Mouse (Mus musculus) 3T3-L1 (cell line): Measurements from ENCODE around the gene Klhl36.

Experiments
- DNase-seq: peaks from one replicate; pipeline ENCODE4 v3.0.0-alpha.2; 2015; ENCODE audit warnings: low read depth, low spot score

Gene Klhl36

DNA sequence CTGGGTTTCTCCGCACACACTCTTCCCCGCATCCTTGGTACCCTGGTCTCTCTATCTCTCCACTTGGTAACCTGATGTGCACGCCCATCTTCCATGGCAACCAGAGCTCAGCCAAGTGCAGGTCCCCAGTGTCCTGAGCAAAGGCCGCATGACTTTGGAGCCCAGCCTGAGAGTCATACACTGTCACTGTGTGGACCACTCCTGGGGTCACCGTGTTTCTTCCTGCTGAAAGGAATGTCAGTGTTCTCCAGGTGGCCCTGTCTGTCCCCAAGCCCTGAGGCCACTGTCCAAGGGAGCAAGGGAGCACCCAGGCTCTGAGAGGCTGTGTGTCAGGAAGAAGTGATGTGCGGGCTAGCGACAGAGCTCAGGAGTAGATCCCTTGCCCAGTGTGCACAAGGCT lies 21.2 kb downstream of the Klhl36 start:
- DNase-seq: no peak

- DNase-seq: peak; percentile 87
These were observed 23.5 kb downstream of the Klhl36 start for GRCm38 (mm10) chr8:119885612-119886011.

GRCm38 (mm10) chr8:119887130-119887529 lies 25.1 kb downstream of the Klhl36 start:
- DNase-seq: peak; percentile 44

DNA sequence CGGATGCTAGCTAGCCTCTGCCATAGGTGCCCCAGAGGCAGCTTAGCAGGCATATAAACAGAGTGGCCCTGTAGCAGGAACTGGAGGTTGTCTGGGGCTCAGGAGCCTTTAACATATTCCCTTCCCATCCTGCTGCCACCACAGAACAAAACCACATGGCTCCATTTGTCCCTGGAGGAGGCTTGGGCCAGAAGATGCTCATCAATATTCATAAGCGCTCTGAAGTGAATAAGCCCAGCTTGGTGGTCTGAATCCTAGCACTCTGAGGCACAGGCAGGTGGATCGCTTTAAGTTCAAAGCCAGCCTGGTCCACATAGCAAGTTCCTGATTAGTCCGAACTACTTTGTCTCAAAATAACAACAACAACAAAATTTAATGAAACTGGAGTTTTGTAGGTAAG lies 25.9 kb downstream of the Klhl36 start:
- no peak for DNase-seq

- no peak for DNase-seq
These were observed 35.0 kb downstream of the Klhl36 start for GRCm38 (mm10) chr8:119897069-119897468.

- DNase-seq: no peak
These were observed 35.9 kb downstream of the Klhl36 start for GRCm38 (mm10) chr8:119897933-119898332.

- DNase-seq: no peak
These were observed 39.3 kb downstream of the Klhl36 start for GRCm38 (mm10) chr8:119901349-119901748.

DNA sequence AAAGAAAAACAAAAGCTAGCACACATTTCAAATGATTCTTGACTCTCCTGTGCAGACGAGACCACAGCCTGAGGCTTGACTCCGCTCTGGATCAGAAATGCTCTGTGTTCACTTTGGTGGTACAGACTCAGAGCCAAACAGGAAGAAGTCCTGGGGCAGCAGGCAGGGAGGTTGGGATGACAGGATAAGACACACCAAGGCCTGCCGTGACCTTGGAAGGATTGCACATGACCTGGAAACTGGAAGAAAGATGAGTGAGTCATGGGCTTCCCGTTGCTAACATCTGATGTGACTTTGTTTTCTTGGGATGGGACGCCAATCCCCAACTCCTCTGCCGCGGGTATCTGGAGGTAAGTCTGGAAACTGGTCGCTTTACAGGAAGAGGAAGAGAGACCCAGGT lies 39.9 kb downstream of the Klhl36 start:
- DNase-seq: no peak

DNA sequence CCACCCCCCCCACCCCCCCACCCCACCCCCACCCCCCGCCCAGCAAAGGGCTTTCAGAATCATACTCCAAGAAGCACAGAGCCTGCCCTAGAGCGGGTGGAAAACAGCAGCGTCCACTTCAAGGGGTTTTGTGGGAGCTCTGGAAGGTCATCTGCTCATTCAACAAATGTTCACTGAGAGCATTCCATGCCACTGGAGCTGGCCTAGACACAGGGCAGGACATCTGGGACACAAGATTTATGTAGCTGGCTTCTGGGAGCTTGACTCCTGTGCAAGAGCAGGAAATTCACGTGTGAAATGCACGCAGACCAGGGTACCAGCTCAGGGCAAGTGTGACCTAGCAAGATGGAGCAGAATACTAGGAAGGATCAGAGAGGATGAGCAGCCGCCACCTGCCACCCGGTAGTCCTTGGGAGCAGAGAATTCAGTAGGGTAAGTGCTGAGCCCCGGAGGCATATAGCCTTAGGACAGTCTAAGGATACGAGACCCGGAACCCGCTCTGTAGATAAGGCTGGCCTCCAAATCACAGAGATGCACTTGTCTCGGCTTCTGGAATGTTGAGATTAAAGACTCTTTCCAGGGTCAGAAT lies 42.4 kb downstream of the Klhl36 start:
- no peak for DNase-seq

GRCm38 (mm10) chr8:119909944-119910546 lies 48.0 kb downstream of the Klhl36 start, which contains the start of gene Usp10:
Usp10 (plus strand) TSS chr8:119910360.
- peak; percentile 52 for DNase-seq

DNA sequence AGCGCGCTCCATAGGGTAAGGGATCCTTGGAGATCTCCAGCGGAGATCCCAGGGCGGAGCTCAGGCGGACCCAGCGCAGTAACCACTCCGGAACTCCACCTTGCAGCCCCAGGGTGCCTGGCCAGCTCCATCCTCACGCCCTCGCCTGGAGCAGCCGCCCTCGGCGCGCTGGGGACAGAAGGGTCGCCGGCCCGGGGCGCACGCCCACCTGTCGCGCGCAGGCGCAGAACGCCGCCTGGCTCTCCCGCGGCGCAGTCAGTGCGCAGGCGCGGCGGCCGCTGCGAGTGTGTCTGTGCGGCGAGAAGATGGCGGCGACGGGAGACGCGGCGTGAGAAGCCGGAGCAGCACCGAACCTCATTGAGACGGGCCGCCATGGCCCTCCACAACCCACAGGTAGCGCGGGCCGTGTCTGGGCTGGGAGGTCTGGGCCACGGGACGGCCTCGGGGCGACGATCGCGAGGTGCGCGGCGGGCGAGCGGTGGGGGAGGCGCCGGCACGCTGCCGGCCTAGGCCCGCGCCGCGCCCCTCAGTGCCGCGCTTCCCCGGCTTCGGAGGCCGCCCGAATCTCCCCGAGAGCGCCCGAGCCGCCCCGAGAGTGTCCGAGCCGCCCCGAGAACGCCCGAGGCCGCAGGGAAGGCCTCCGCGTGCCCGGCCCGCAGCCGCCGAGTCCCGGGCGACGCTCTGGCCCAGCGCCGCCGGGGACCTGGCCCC lies 48.6 kb downstream of the Klhl36 start, which contains the start of gene Gm20388:
Gene Gm20388 (plus strand): TSS at position 295 of the 711 bp plus-strand sequence.
- DNase-seq: peak; percentile 79

- peak; percentile 40 for DNase-seq
These were observed 49.3 kb downstream of the Klhl36 start for GRCm38 (mm10) chr8:119911258-119911962.

DNA sequence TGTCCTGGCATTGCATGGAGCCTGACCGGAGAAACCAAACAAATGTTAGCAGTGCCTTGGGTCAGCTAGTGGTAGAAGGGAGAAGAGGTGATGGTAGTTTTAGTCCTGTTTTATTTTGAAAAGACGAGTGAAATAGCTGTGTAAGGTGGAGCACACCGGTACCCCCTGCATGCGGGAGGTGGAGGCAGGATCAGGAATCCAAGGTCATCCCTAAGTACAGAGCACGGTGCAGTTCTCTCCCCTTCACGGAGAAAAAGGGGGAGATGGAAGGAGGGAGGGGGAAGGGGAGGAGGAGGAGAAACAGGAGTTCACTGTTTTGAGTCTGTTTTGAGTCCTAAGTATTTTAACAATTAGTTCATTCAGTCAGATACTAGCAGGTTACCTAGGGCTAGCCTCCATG lies 50.6 kb downstream of the Klhl36 start:
- DNase-seq: no peak

GRCm38 (mm10) chr8:119913181-119913580 lies 51.1 kb downstream of the Klhl36 start:
- no peak for DNase-seq

DNA sequence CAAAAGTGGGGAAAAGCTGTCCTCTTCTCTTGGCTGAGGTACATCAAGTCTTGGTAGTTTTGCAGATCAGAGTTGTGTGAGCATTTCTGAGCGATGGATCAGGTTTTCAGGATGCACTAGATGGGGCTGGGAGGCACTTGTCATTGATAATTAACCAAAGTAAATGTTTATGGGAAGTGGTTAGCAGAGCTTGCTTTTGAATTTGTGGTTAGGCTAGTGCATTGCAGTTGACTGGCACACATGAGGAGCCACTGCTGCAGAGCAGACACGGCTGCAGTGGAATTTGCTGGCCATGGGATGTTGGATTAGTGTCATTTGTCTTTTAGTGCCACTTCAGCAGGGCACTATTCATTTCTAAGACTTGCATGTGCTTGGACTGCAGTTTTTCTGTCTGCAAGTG lies 52.1 kb downstream of the Klhl36 start:
- DNase-seq: no peak

- no peak for DNase-seq
These were observed 53.2 kb downstream of the Klhl36 start for GRCm38 (mm10) chr8:119915298-119915697.

DNA sequence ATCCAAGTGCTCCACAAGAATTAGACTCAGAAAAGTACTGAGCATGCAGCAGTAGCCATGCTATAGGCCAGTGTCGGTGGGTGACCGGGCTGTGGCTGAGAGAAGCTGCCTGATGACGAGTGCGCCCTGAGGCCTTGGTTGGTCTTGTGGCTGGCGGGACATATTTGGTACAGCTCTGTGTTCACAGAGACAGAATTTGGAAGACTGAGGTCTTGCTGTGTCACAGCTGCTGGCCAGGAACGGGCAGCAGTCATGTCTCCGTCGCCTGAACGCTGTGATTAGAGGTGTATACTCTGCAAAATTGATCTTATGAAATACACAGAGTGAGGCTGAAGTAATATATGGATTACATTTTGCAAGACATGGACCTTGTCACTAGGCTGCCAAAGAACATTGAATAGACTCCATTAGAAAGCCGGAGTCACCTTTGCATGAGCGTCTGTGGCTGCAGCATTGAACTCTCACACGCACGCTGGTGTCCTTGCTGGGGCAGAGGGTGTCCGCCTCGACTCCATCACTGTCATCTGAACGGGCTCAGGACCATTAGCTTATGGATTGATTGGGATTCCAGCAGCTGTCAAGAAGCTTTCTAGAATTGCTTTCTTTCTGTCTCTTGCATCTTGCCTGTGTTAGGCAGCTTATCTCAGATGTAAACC lies 54.3 kb downstream of the Klhl36 start:
- DNase-seq: no peak

GRCm38 (mm10) chr8:119917415-119917814 lies 55.3 kb downstream of the Klhl36 start:
- no peak for DNase-seq

DNA sequence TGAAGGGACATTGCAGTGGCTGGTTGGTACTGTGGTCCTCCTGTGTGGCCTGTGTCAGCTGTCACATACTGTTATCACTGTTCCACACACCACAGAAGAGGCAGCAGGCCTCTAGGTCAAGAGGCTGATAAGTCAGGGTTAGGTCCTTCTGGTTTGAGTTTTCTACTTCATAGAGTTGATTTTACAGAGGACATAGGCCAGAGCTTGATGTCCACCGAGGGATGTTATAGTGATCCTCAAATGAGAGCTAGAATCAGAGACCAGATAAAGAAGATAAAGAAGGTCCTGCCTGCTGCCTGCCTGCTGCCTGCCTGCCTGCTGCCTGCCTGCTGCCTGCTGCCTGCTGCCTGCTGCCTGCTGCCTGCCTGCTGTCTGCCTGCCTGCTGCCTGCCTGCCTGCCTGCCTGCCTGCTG lies 56.1 kb downstream of the Klhl36 start:
- DNase-seq: no peak

DNA sequence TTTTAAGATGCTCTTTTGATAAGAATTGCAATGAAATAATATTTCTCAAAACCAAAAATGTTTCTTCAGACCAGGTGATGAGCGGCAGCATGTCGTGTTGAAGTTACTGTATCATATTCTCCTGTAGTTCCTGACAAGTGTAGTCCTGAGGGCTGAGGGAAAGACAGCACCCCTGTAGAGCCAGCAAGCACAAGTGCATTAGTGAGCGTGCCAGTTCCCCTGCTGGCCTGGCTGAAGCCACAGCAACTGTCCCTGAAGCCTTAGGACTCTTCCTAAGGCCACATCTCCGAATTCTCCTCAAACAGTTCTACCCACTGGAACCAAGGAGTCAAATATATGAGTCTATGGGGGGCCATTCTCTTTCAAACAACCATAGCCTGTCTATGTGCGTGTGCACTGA lies 61.2 kb downstream of the Klhl36 start:
- no peak for DNase-seq

DNA sequence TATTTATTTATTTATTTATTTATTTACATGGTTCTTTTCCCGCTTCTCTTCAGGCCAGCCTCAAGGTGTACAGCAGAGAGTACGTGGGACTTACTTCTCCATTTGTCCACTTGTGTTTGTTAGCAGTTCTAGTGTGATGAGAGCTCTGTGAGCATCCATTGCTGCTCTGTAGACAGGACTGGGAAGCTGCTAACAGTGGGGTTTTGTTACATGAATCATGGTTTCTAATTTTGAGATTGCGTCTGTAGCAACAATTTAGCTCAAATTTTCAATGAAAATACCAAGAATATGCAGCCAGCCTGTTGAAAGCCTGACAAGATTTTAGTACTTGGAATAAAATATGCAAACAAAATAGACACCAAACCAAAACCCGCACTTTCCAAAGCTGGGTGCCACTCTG lies 63.4 kb downstream of the Klhl36 start:
- DNase-seq: no peak

GRCm38 (mm10) chr8:119926474-119926873 lies 64.4 kb downstream of the Klhl36 start:
- DNase-seq: peak; percentile 60
